11 mouse cellular contexts compared by ENCODE assay signal in genomic region chr9:112119106-112119433, GRCm38 (mm10).
DNase-seq lines count a peak whose midpoint lies in the region; ATAC-seq and TF ChIP-seq lines count a peak whose summit lies in the region.
"Had no signal": no experiment of that assay in that cellular context is flagged by ENCODE, and none has a peak within 500 bp of the region (broad histone marks: within the 10 kb centered on the region; RNA-seq: fewer than 3 reads in every experiment).

No protein-coding gene starts in this region.

- peak overlapping the region; percentile 94 for H3K27ac ChIP-seq in layer of hippocampus, adult 2 months
- H3K27ac ChIP-seq in forebrain, embryonic 10.5 days, result 0 out of 2 replicates have a peak overlapping the region, but pooled peaks have one; percentile 76
- H3K27ac ChIP-seq in hindbrain, embryonic 14.5 days, result peak overlapping the region; percentile 77
- H3K27ac ChIP-seq in midbrain, embryonic 15.5 days, result peak overlapping the region; percentile 81
- H3K27ac ChIP-seq: gastrocnemius, adult 2 months had no signal

- peaks cover 49% of the 10 kb centered on the region for H3K27me3 ChIP-seq in forebrain, embryonic 10.5 days (ENCODE audit: poor library complexity, severe bottlenecking)
- 0 out of 2 replicates have a peak, but pooled peaks cover 8% of the 10 kb centered on the region for H3K27me3 ChIP-seq in hindbrain, embryonic 14.5 days (ENCODE audit: control insufficient read depth, insufficient read depth, low read length)
- no peaks in the 10 kb centered on the region for H3K27me3 ChIP-seq in midbrain, embryonic 15.5 days (replicated peaks)

- no peak for ATAC-seq in hindbrain, embryonic 14.5 days (ENCODE audit: low FRiP score)
- no peak; the same call in 1 of the 2 replicates for ATAC-seq in midbrain, embryonic 15.5 days (replicated peaks)

- intact Hi-C loops in gastrocnemius, postnatal 14 days (cut with DNase I; ENCODE audit: low total_unique reads), result no loop called here

- H3K9ac ChIP-seq in hindbrain, embryonic 14.5 days, result no peak overlapping the region
- H3K9ac ChIP-seq in midbrain, embryonic 15.5 days, result no peak overlapping the region

- peak overlapping the region; percentile 55 for H3K4me2 ChIP-seq in hindbrain, embryonic 14.5 days (replicated peaks)
- H3K4me2 ChIP-seq in midbrain, embryonic 15.5 days, result peak overlapping the region; percentile 46

- no peak for DNase-seq in layer of hippocampus, adult 2 months (ENCODE audit: low spot score in 2 of 2)
- no peak for DNase-seq in layer of hippocampus, adult 11-12 months (ENCODE audit: low spot score)
- no peak for DNase-seq in forebrain, embryonic 10.5 days (ENCODE audit: extremely low spot score, low spot score)
- DNase-seq in hindbrain, embryonic 14.5 days (ENCODE audit: low spot score), result no peak
- no peak for DNase-seq in Muller cell, postnatal 12 days (ENCODE audit: inconsistent ontology term)
- DNase-seq in right cerebral cortex, adult 2 months (ENCODE audit: low spot score in 2 of 2), result no peak
- no peak for DNase-seq in gastrocnemius, postnatal 14 days
- DNase-seq: gastrocnemius, adult 2 months; kidney, postnatal 25 days; thymus, postnatal 36 days had no signal

- H3K4me1 ChIP-seq in forebrain, embryonic 10.5 days, result peaks cover 38% of the 10 kb centered on the region
- H3K4me1 ChIP-seq in hindbrain, embryonic 14.5 days (replicated peaks; ENCODE audit: control insufficient read depth, insufficient read depth, low read length), result peaks cover 29% of the 10 kb centered on the region
- H3K4me1 ChIP-seq in midbrain, embryonic 15.5 days, result peaks cover 25% of the 10 kb centered on the region

- WGBS in forebrain, embryonic 10.5 days, result 15% methylated on average over 7 of the region's 7 CpGs
- WGBS in hindbrain, embryonic 14.5 days, result 21% methylated on average over 7 of the region's 7 CpGs
- WGBS in midbrain, embryonic 15.5 days, result 16% methylated on average over 7 of the region's 7 CpGs

- TF ChIP-seq CTCF in layer of hippocampus, adult 2 months (conservative IDR thresholded peaks at IDR 0.05), result no peak

- no peaks in the 10 kb centered on the region for H3K9me3 ChIP-seq in forebrain, embryonic 10.5 days
- no peaks in the 10 kb centered on the region for H3K9me3 ChIP-seq in hindbrain, embryonic 14.5 days (ENCODE audit: control insufficient read depth, low read length)
- H3K9me3 ChIP-seq in midbrain, embryonic 15.5 days, result no peaks in the 10 kb centered on the region

- H3K4me3 ChIP-seq in layer of hippocampus, adult 2 months, result no peak overlapping the region
- peak overlapping the region; percentile 51 for H3K4me3 ChIP-seq in forebrain, embryonic 10.5 days
- no peak overlapping the region for H3K4me3 ChIP-seq in hindbrain, embryonic 14.5 days (replicated peaks; ENCODE audit: low read length)
- H3K4me3 ChIP-seq in midbrain, embryonic 15.5 days, result no peak overlapping the region
- H3K4me3 ChIP-seq: gastrocnemius, adult 2 months had no signal

- no peaks in the 10 kb centered on the region for H3K36me3 ChIP-seq in forebrain, embryonic 10.5 days (replicated peaks)
- H3K36me3 ChIP-seq in hindbrain, embryonic 14.5 days (replicated peaks; ENCODE audit: control insufficient read depth, insufficient read depth), result peaks cover 18% of the 10 kb centered on the region
- H3K36me3 ChIP-seq in midbrain, embryonic 15.5 days (replicated peaks), result no peaks in the 10 kb centered on the region
